Mouse (Mus musculus): ENCODE data around the gene Ppp1r21. TPM values are rescaled to one million over a fixed set of nuclear protein-coding genes. Genes with fewer than 3 reads are reported as not detected.

The Ppp1r21 gene
- polyA plus RNA-seq, 1 experiment from 2014 or later, result 33.8 TPM

- no peak for DNase-seq (ENCODE audit: low spot score)
Measured at GRCm38 (mm10) chr17:88570784-88571183, 40.9 kb downstream of the Ppp1r21 start.

GRCm38 (mm10) chr17:88574811-88575210 lies 44.9 kb downstream of the Ppp1r21 start:
- DNase-seq (ENCODE audit: low spot score), result peak; percentile 67

GRCm38 (mm10) chr17:88578522-88579242 lies 48.8 kb downstream of the Ppp1r21 start:
- no peak for DNase-seq (ENCODE audit: low spot score)

- DNase-seq (ENCODE audit: low spot score), result no peak
Measured at GRCm38 (mm10) chr17:88580556-88580955, 50.6 kb downstream of the Ppp1r21 start.

- peak; percentile 83 for DNase-seq (ENCODE audit: low spot score)
Measured at GRCm38 (mm10) chr17:88581511-88582021, 51.6 kb downstream of the Ppp1r21 start.

GRCm38 (mm10) chr17:88582999-88583398 lies 53.1 kb downstream of the Ppp1r21 start:
- DNase-seq (ENCODE audit: low spot score), result no peak

GRCm38 (mm10) chr17:88583411-88583810 lies 53.5 kb downstream of the Ppp1r21 start:
- DNase-seq (ENCODE audit: low spot score), result no peak

GRCm38 (mm10) chr17:88587371-88587770 lies 57.5 kb downstream of the Ppp1r21 start:
- DNase-seq (ENCODE audit: low spot score), result no peak

DNA sequence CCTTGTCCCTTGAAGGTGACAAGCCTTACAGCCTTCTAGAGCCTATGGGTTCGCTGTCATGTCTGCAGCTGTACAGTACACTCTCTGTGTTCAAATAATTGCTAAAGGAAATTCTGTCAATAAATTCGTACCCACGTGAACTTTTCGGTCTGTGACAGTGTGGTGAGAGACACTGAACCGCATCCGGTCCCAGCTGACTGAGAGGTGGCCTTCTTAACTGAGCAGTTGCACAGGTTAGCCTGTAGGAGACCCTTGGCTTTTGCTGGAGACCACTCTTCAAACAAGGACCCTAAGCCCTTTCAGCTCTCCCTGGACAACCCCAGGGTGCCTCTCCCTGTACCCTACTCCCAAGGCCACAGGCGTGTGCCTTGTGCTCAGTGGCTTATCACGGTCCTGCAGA lies 58.3 kb downstream of the Ppp1r21 start:
- no peak for DNase-seq (ENCODE audit: low spot score)

DNA sequence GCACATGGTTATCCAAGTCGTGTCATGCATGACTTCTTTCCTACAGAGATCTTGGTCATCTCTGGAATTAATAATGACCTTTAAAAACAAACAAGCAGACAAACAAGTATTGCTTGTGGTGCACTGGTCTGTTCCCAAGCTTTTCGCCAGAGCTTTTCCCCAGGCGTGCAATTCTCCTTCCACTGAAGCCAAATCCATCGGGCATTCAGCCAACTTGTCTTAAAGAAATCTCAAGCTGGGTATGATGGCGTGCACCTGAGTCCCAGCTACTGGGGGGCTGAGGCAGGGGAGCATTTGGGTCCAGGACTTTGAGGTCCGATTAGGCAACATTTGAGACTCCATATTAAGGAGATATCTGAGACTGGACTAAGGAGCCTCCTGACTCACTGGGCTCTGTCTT lies 60.3 kb downstream of the Ppp1r21 start:
- no peak for DNase-seq (ENCODE audit: low spot score)

GRCm38 (mm10) chr17:88595071-88595470 lies 65.2 kb downstream of the Ppp1r21 start:
- no peak for DNase-seq (ENCODE audit: low spot score)

DNA sequence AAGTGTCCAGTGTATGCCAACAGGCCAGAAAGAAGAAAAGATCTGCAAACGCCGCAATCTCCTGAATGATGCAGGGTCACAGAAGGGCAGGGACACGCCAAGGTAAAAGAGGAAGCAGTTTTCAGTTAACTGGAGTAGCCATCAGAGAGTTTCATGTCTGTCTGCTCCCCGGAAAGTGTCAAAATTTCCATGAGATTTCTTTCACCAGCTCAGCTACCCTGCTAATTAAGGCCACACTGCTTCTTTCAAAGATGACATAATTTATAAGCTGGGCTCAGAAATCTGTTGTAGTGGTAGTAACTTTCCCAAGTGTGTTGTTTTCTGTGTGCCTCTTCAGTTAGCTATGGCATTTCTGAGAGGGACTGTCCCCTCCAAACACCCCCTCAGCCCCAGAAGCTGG lies 66.2 kb downstream of the Ppp1r21 start:
- DNase-seq (ENCODE audit: low spot score), result no peak

DNA sequence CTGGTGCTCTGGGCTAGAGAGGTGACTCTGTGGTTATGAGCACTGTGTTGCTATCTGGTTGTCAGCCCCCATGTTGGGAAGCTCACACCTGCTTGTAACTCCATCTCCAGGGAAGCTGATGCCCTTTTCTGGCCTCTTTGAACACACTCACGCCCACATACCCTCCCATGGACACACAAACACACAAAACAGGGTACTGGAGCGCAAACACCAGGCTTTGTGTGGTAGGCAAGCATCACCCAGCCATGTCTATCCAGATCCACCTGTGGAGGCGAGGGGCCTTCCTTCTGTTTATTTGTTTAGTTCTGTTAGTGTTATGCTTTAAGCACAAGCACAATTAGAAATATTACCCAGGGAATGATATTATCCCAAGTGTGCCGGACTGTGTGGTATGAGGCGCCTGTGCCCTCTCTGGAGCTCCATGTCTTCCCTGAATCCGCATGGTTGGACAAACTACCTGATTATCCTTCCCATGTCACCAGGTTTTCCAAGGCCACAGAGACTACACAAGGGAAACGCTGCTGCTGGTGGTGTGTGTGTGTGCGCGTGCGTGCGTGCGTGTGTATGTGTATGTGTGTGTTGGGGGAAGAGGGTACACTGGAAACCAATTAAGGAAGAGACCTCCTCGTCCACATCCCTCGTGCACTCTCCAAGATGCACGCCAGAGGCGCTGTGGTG lies 66.8 kb downstream of the Ppp1r21 start:
- DNase-seq (ENCODE audit: low spot score), result peak; percentile 64

GRCm38 (mm10) chr17:88597222-88598055 lies 67.5 kb downstream of the Ppp1r21 start, which contains the start of gene Ston1:
Gene Ston1, plus strand, starts transcription at chr17:88597684.
- peak; percentile 40 for DNase-seq (ENCODE audit: low spot score)

DNA sequence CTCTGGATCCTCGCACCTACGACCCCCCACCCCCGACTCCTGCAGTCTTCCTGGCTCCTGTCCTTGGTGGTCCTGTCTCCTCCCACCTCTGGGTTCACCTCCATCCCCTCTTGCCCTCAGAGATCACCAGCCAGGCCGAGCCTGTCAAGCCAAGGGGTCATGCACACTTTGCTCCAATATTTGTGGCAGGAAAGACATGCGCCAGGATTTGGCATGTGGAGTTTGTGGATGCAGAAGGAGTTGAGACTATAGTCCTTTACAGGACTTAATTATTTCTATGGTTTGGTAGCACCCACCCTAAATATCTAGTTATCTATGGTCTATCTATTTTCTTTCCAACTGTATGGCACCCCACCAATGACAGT lies 68.1 kb downstream of the Ppp1r21 start:
- DNase-seq (ENCODE audit: low spot score), result no peak

GRCm38 (mm10) chr17:88598570-88599368 lies 68.9 kb downstream of the Ppp1r21 start:
- DNase-seq (ENCODE audit: low spot score), result peak; percentile 51

GRCm38 (mm10) chr17:88600492-88601026 lies 70.6 kb downstream of the Ppp1r21 start:
- DNase-seq (ENCODE audit: low spot score), result no peak

- no peak for DNase-seq (ENCODE audit: low spot score)
Measured at GRCm38 (mm10) chr17:88603943-88604342, 74.0 kb downstream of the Ppp1r21 start.

- no peak for DNase-seq (ENCODE audit: low spot score)
Measured at GRCm38 (mm10) chr17:88606056-88606455, 76.1 kb downstream of the Ppp1r21 start.

GRCm38 (mm10) chr17:88609361-88609760 lies 79.4 kb downstream of the Ppp1r21 start:
- DNase-seq (ENCODE audit: low spot score), result no peak

DNA sequence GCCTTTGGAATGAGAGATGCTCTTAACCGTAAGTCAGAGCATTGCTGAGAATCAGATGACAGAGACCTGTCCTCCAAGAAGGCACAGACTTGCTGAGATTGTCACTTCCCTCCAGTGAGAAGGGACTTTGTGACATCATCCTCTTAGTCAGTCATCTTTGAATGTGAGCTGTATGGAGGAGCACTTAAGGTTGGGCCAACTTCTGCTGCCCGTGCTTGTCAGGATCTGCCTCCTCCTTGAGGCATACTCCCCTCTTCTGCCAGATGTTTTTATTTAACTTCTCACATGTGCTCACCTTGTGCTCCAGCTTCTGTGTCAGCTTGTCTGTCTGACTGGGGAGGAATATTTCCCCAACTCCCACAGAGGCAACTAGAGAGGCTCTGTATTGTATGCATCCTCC lies 81.1 kb downstream of the Ppp1r21 start:
- DNase-seq (ENCODE audit: low spot score), result no peak
